Mouse (Mus musculus): ENCODE results near the gene Arhgap42.

Arhgap42 gene

DNA sequence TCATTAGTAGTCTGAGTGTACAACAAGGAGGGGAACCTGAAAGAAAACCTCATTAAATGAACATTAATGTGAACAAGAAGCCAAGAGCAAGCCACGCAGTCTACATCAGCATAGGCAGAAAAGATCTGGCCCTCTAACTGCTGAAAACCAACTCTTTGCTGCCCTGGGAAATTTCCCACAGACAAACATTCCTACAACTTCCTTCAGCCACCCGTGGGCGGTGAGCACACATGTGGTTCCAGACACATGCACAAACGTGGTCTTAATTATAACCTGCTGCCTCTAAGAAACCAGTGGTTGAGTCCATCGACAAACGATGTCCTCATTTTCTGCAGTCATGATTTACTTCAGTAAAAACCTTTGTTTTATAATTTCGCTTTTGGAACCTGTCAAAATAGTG, 96.3 kb downstream of the Arhgap42 start:
- no peak for DNase-seq (ENCODE audit: low spot score)

DNA sequence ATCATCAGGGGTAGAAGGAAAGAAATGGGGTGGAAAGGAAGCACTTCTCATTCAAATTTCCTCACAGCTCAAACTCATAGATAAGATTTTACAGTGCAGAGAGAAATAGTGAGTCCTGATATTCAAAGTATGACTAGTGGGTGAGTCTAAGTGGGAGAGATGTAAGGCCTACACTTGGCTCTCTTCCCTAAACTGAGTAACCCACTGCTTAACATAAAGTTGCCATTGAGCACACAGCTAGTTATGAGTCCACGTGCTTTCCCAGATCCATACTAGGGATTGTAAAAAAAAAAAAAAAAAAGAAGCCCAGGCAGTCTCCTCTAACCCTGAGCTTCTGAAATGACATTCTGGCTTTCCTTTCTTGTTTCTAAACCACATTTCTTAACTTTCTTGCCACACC, 96.8 kb downstream of the Arhgap42 start:
- no peak for DNase-seq (ENCODE audit: low spot score)

DNA sequence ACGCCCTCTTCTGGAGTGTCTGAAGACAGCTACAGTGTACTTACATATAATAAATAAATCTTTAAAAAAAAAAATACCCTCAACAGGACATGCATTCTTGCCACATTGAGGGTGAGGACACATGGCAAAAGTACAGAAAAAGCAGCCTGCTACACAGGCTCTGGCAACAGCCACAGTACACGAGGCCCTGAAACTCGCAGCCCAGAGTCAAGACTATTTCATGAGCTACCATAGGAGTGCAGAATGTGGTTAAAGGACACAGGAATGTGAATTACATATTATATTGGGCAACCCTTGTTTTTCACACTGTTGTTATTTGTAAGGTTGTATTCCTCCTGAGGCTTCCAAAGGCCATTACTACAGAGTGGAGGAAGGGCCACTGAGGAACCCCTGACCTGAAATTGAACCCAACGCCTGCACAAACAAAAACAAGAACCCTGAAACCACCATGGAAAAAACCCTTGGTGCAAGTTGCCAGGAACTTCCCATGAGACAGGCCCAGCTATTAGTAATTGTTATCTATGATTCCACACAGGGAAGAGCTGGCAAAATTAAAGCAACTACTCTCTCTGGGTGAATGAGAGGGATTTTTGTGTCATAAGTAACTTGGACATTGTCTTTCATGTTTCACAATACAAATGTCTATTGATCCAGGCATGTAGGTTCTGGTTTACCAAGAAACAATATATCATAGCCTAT, 109.8 kb downstream of the Arhgap42 start:
- DNase-seq (ENCODE audit: low spot score): no peak

DNA sequence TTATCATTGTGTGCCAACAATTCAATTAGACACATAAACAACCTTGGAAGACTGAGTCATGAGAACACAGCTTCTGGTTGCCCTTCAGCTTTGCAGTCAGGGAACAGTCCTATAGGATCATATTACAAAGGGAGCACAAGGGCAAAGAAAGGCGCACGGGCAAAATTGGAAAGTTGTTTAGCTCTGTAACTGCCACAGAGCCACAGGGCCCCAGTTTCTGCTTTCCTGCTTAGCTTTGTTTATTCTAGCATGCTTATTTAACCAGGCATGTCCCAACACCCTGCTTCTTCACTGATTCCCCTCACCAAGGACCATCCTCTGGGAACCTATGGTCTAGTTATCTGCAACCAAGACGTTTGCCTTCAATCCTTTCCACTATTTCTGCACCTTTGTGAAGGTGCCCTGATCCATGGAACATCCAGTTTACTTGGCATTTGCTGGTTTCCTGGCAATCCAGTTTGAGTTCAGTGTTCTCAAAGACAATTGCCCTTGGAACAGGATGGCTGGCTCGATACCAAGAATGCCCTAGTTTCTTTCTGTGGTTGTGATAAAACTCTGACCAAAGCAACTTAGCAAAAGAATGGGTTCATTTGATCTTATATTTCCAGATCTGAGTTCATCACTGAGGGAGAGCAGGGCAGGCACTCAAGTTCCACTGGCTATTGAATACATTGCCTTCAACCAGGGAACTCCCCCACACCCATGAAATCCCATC, 111.7 kb downstream of the Arhgap42 start:
- peak; percentile 56 for DNase-seq (ENCODE audit: low spot score)

DNA sequence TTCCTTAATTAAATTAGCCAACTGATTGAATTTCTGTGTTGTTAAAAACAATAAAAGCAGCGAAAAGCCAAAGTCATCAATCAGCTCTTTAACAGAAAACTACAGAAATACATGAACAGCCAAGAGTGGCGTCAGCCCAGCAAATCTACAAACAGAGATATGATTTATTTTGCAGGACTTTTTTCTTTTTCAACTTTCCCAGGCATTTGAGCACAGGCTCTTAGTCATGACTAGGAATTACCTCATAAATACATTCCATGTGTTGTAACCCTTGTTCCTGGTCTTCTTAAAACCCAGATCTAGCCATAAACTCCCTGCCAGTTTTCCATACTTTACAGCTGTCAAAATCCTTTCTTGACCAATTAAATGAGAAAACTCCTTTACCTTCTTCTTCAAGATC, 114.7 kb downstream of the Arhgap42 start:
- no peak for DNase-seq (ENCODE audit: low spot score)

DNA sequence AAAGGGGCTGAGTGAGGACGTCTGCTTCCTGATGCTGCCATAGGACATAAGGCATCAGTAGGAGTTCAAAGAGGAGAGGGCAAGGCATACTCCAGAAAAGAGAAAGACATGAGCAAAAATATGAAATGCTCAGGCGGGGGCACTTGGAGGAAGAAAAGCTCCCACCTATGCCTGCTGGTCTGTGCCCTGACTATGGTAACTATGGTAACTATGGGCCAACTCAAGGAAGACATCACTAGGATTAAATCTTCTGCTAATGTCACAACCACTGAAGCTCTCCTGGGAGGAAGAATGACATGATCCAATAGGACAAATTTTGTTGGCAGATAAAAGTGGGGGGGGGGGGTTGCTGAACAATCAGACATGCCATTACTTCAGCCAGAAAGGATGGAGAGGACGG, 124.6 kb downstream of the Arhgap42 start:
- DNase-seq (ENCODE audit: low spot score): no peak

DNA sequence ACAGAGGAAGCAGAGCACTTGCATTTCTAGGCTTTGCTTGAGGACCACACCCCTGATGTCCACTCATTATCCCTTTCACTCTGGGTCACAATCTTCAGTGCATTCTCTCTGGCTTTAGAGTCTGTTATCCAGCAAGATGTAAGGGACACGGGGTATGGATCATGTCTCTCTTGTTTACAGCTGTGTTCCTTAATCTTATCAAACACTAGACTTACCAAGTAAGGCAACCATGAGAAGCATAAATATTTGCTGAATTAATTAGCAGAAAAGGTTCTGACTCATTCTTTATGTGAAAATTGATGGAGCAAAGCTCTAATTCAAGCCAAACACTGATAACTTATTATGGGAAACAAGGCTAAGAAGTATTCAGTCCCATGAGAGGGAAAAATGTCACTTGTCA, 125.1 kb downstream of the Arhgap42 start:
- DNase-seq (ENCODE audit: low spot score): no peak

DNA sequence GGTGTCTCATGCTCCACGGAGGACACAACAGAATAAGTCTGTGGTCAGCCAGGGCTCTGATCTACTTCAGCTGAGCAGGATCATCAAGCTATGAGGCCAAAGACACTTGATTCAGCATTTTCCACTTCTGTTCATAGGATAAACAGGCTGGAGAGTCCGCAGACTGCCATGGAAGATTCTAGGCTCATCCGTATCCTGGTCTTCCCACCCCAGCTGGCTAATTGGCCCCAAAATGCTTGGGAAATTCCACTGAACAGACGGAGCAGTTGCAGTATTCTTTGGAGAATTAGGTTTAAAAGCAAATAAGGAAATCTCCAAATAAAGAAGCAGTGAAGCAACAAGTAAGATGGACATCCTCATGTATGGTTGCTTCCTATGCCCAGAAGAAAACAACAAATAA, 126.0 kb downstream of the Arhgap42 start:
- DNase-seq (ENCODE audit: low spot score): no peak

DNA sequence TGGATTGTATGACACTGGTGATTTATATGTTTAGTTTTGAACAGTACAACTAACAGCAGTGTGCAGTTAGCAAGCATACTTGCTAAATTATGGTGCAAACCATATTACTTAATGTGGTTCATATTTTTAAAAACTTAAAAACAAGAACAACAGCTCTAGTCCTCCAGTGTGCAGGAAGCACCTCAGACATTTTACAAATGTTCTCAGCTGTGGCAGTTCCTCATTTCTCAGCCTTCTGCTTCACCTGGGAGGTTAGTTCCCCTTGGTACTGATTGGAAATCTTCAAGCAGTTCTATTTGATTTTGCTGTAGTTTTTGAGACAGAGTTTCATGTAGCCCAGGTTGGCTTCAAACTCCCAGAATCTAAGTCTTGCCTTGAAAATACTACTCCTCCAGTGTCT, 131.2 kb downstream of the Arhgap42 start:
- DNase-seq (ENCODE audit: low spot score): no peak

DNA sequence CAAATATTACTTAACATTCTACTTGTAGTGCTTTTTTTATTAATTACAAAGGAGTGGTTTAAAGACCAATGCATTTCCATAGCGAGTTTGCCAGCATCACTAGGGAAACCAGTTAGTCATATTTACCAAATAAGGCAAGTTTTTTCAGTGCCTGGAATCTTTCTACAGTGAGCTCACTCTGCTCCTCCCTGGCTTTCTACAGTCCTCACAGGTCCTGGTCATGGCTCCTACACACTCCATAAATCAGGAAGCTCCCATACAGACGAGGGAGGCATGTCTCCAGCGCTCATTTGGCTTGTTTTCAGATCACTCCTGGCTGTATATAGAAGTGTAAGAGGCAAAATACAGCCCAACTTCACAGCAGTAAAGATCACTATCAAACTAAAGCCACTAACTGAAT, 134.1 kb downstream of the Arhgap42 start:
- DNase-seq (ENCODE audit: low spot score): peak; percentile 26

DNA sequence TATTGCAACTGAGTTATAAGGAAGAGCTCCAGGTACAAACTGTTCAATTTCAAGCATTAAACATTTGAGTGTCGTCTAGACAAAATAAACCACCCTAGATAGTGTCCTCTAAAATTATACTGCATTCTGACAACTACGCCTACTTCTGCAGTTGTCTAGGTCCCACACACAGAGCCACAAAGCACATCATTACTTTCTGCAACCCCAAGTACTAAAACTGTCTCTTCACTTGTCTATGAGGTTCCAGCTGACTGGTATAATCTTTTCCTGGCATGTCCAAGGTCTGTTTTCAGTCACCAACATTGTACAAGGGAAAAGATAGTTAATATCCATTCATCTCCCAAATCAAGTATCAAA, 136.8 kb downstream of the Arhgap42 start:
- DNase-seq (ENCODE audit: low spot score): no peak

DNA sequence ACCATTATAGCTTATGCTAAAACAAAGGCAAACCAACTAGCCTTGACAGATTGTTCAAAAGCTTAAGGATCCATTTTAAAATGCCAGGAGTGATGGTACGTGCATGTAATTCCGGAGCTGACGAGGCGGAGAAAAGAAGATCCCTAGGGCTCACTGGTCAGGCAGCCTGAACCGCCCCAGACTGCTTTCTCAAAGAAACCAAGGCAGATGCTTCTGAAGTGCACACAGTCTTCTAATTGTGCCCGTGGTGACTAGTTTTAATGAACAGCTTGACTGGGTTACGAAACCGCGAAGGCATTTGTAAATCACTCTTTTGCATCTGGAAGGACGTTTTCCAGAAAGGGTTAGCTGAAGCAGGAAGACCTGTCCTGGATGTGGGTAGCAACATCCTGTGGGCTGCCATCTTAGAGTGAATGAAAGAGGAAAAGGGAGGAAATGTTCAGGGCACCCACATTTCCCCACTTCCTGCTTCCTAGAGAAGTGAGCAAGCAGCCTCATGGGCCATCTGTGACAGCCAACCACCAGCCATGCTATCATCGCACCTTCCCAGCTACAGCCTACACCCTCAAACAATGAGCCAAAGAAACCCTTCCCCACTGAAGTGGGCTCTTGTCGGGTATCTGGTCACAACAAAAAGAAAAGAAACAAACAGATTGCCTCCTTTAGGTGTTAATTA, 137.3 kb downstream of the Arhgap42 start:
- DNase-seq (ENCODE audit: low spot score): no peak

DNA sequence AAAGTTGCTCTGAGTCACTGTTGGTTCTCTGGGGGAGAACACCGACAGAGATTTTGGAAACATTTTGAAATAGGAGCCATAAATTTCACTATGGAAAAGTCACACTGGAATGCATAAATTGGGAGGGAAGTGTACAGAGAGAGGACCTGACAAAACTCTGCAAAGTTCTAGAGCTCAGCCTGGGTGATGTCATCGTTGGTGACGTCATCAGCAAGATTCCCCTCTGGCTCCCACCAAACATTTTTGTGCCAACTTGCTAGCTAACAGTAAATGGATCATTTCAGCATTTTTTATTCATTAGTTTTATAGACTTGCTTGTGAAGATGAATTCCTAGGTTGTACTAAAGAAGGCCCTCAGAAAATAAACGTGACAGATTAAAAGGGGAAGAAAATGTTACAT, 137.8 kb downstream of the Arhgap42 start:
- DNase-seq (ENCODE audit: low spot score): no peak

DNA sequence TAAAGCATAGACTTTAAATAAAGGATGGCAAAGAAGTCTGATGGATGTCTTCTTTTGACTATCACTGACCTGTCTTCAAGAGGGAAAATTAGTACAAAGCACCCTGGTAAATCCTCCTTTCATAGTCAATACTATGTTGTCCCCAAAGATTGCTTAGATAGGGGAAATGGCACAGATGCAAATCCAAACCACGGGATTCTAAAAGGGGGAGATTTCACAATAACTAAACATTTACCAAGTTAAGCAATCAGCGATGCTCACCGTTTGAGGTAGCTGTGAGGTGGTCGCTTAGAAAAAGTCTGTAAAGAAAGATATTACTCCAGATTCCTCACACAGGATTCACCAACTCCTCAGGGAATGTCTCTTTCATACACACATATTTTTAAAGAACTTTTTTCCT, 141.1 kb downstream of the Arhgap42 start:
- DNase-seq (ENCODE audit: low spot score): no peak

DNA sequence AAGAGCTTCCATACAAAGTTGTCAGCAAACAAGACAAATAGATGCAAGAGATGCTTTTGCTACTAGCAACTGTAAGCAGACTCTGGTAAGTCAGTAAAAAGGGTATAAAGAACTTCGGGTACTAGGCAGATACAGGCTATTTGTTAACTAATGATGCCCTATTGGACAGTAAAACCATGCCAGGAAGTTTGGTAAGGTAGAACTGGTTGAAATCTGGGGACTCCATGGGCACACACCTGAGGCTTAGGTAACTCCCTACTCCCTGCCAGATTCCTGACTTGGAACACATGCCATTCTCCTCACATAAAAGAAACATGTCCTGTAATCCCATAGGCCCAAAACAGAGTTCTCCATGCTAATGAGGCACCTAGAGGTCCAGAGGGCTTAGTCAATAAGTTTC, 142.1 kb downstream of the Arhgap42 start:
- no peak for DNase-seq (ENCODE audit: low spot score)

DNA sequence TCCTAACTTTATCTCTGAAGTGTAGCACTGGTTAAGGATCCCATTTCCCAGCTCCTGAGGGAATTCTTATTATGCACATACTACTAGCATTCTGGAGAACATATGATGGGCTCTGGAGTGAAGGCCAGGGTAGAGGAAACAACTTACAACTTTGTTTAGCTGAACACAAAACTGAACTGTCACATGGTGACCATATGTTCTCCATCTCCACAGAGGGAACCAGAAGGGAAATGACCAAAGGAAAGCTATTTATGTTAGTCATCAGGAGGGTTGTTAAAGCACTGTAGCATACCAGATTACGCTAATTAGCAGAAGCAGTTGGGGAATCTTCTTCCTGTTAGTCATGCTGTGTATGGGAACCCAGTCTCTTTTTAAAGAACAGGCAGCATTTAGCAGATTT, 145.8 kb downstream of the Arhgap42 start:
- peak; percentile 52 for DNase-seq (ENCODE audit: low spot score)

DNA sequence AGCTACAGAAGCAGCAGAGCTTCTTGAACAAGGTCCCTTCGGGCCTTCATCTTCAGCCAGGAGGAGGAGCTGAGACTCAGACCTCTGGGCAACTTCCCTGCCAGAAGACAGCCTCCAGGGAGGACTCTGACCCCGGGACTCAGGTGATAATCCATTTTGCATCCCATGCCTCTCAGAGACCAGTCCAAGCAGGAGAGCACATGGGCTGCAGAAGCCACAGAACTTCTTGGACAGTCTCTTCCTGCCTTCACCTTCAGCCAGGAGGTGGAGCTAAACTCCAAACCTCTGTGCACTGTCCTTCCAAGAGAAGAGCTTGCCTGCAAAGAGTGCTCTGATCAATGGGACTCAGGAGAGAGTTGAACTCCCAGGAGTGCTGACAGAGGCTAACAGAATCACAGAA, 155.5 kb downstream of the Arhgap42 start:
- DNase-seq (ENCODE audit: low spot score): peak; percentile 31

DNA sequence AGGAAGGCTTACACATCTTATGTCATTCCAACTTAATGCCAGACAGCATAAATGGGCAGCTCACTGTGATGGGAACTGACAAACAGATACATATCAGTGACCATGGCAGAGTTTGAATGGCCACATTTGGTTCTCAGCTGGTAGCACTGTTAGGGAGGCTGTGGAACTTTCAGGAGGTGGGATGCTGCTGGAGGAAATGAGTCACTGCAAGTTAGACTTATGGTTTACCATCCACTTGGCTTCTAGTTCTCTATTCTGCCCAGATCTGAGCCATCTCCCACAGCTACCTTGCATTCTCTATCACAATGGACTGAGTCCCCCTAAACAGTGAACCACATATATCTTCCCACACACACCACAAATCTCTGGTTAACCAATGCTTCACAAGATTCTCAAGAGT, 186.0 kb downstream of the Arhgap42 start:
- no peak for DNase-seq (ENCODE audit: low spot score)

DNA sequence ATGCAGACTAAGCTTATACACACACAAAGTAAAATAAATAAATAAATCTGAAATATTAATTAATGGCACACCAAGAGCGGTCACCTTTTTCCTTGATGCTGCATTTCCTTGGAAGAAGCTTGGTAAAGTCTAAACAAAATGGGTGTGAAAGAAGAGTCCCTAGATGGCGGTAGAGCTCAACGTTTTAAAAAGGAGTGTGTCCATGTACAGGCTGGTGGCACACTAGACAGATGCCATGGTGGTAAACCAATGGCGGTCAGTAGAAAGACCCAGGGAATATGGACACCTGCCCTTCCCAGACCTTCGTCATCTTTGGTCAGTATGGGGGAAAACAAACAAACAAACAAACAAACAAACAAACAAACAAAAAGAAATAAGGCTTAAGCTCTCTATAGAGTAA, 187.7 kb downstream of the Arhgap42 start:
- peak; percentile 80 for DNase-seq (ENCODE audit: low spot score)

DNA sequence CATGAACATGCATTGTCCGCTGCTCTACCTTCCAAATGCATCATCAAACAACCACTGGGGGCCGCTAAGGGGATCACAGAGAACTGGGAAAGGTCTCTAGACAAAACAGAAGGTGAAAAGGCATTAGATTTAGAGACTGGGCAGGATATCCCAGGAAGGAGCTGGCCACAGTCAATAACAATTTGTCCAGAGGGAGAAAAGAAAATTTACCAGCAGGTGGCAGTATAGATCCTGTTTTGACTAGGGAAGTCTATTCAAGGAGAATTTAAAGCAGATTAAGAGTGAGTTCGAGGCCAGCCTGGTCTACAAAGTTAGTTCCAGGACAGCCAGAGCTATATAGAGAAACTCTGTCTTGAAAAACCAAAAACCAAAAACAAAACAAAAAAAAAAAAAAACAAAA, 189.7 kb downstream of the Arhgap42 start:
- peak; percentile 32 for DNase-seq (ENCODE audit: low spot score)

DNA sequence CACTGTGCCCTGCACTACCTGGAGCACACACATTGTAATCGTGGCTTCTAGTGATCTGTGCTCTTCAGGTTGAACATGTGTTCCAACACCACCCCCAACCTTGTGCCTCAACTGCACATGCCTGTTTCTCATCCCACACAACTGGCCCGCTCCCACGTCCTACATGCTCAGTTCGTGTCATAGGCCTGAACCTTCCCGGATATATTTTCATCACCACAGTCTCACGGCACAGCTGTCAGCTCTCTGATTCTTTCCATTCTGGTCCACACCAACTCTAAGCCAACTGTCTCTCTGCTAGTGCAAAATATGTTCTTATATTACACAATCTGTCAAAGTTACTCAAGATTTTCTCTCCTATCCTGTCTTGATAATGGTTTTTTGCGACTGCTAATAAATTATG, 197.9 kb downstream of the Arhgap42 start:
- DNase-seq (ENCODE audit: low spot score): no peak

DNA sequence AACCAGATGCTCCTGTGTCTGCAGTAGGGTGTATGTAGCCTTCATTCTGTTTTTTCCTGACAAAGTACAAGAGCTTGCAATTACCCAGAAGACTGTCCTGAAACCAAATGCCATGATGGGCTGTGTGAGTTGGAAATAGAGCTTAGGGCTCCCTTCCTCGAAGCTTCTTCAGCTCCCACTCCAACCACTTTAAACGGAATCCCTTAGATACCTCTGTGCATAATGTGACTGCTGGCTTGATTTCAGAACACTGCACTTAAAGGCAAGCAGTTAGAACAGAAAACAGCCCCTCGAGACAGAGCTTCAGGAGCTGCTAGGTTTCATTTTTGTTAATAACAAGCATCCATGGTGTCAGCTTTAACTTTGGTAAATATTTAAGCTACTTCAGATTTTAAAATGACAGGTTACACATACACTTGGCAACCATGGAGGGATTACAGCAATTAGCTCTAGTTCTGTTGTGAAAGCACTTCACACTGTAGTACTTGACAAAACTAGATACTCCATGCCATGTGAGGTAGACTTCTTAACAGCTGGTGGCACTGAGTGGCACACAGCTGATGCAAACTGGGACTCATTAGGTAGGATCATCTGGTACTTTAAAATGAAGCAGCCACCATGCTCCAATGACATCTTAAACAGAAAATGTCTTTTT, 201.8 kb downstream of the Arhgap42 start:
- DNase-seq (ENCODE audit: low spot score): no peak

DNA sequence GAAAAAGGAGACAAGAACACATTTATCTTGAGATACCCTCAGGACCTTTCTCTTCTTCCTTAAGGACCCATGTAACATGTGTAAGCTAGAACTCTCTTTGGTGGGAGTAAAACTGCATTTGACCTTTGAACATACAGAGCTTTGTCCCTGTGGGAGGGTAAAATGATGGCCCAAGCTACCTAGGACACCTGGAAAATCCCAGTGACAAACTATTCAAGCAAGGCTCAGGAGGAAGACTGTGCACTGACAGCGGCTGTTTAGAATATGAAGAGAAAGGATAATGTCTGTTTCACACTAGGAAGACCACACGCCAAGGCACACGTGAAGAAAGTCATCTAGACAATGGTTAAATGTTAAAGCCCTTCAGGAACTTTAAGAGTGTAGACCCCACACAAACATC, 211.0 kb downstream of the Arhgap42 start:
- no peak for DNase-seq (ENCODE audit: low spot score)

All from embryo, embryonic 10 days (tissue).